Mouse (Mus musculus) cerebellum, postnatal 36 days (tissue): ENCODE results near the gene Tnn.

ENCODE experiments used
- DNase-seq, 2 experiments: peaks; one replicate each; pipeline ENCODE4 v3.0.0; 2021 to 2022; ENCODE audit warnings: mixed read lengths in 2 of 2

The Tnn gene

GRCm38 (mm10) chr1:160153480-160153879, at the start of gene Tnn:
Gene Tnn, minus strand, starts transcription at chr1:160153580.
- no peak for DNase-seq

GRCm38 (mm10) chr1:160195337-160195663, 41.9 kb upstream of the Tnn start:
- DNase-seq: no peak

- DNase-seq: peak; percentile 98 to 99
Observed at GRCm38 (mm10) chr1:160194529-160195336, 41.4 kb upstream of the Tnn start, which contains the start of gene Mrps14. Gene Mrps14, plus strand, starts transcription at chr1:160195215.

GRCm38 (mm10) chr1:160184506-160184905, 31.1 kb upstream of the Tnn start:
- DNase-seq: peak; percentile 26 to 33

GRCm38 (mm10) chr1:160181216-160181615, 27.8 kb upstream of the Tnn start:
- no peak for DNase-seq

GRCm38 (mm10) chr1:160176903-160177302, 23.5 kb upstream of the Tnn start:
- no peak for DNase-seq

- no peak for DNase-seq
Observed at GRCm38 (mm10) chr1:160166600-160166999, 13.2 kb upstream of the Tnn start.

- no peak for DNase-seq
Observed at GRCm38 (mm10) chr1:160158190-160158589, 4.8 kb upstream of the Tnn start.

- DNase-seq: no peak
Observed at GRCm38 (mm10) chr1:160150726-160151125, 2.7 kb downstream of the Tnn start.

GRCm38 (mm10) chr1:160149291-160149906, 4.0 kb downstream of the Tnn start:
- no peak for DNase-seq

GRCm38 (mm10) chr1:160147274-160147673, 6.1 kb downstream of the Tnn start:
- no peak for DNase-seq

GRCm38 (mm10) chr1:160145606-160146005, 7.8 kb downstream of the Tnn start:
- no peak for DNase-seq

GRCm38 (mm10) chr1:160144343-160144742, 9.0 kb downstream of the Tnn start:
- DNase-seq: no peak

- no peak for DNase-seq
Observed at GRCm38 (mm10) chr1:160136362-160136890, 17.0 kb downstream of the Tnn start.

GRCm38 (mm10) chr1:160133464-160134079, 19.8 kb downstream of the Tnn start:
- DNase-seq: no peak

- no peak for DNase-seq
Observed at GRCm38 (mm10) chr1:160123957-160124356, 29.4 kb downstream of the Tnn start.

GRCm38 (mm10) chr1:160108604-160109003, 44.8 kb downstream of the Tnn start:
- no peak for DNase-seq

GRCm38 (mm10) chr1:160105426-160105825, 48.0 kb downstream of the Tnn start:
- no peak for DNase-seq

GRCm38 (mm10) chr1:160100996-160101395, 52.4 kb downstream of the Tnn start:
- no peak for DNase-seq

- DNase-seq: no peak
Observed at GRCm38 (mm10) chr1:160099659-160100302, 53.6 kb downstream of the Tnn start.

- DNase-seq: no peak
Observed at GRCm38 (mm10) chr1:160086651-160087050, 66.7 kb downstream of the Tnn start.

GRCm38 (mm10) chr1:160084239-160084638, 69.1 kb downstream of the Tnn start:
- no peak for DNase-seq

GRCm38 (mm10) chr1:160082647-160083046, 70.7 kb downstream of the Tnn start:
- no peak for DNase-seq
